Mouse (Mus musculus): ENCODE measurements around the gene Pde7b.
"Not testable (repeated sequence)": the region's sequence is repeated elsewhere in the genome, so short reads cannot be mapped to it uniquely, and the experiment has no call there.

Pde7b gene

GRCm38 (mm10) chr10:20533811-20534210 is 191.1 kb downstream of the Pde7b start:
- no peak for DNase-seq

- DNase-seq: no peak
These were observed 193.0 kb downstream of the Pde7b start for GRCm38 (mm10) chr10:20531921-20532320.

DNA sequence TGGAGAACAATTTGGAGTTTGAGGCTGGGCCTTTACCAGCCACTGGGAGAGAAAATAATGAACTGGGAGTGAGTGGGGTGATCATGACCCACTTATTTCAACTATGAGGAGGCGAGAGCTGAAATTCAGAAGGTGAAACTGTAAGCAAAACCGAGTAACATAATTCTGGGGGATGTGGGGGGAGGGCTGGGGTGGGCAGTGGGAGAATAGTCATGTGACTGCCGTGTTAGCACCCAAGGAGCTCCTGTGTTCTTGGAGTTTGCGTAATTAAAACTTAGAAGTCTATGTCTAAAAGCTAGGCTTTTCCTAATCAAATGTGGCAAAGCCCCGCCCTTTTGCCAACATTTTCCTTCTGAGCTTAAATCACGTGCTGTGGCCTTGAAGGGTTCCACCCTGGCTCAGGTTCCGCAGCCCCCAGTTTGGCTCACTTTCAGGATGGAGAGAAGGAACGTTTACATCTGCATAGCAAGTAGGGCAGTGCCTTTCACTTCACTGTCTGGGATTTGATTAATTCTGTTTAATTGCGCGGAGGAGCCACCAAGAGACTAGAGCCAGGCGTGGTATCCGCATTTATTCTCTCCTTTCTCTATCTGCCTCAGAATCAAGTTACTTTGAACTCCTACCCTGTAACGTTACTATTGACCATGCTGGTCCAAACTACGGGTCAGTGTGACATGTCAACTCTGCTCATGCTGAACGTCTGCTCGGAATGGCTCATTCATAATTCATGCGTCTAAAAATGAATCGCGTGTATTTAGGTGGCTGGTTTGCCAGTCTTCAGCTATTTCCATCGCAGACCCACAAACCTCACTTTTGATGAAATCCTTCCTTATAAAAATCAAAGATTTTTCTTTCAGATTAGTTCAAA is 196.1 kb downstream of the Pde7b start:
- no peak for DNase-seq

DNA sequence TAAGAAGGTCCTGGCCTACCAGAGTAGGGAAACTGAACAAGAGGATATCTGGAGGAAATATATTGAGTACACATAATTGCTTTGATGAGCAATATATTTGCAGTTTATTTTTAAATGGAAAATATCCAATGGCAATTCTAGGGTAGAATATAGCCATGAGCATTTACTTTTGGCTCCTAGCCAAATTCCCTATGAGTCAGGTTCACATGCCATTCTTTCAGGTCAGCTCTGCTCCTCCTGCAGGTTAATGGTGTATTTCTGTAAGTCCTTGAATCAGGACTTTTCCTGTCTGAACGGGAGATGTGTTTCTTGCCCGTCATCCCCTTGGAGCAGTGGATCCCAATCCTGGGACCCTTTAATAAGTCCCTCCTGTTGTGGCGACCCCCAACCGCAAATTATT is 197.1 kb downstream of the Pde7b start:
- DNase-seq: no peak

- no peak for DNase-seq
These were observed 206.4 kb downstream of the Pde7b start for GRCm38 (mm10) chr10:20518529-20518889.

GRCm38 (mm10) chr10:20517756-20518528 is 206.9 kb downstream of the Pde7b start:
- DNase-seq: not testable (repeated sequence)

DNA sequence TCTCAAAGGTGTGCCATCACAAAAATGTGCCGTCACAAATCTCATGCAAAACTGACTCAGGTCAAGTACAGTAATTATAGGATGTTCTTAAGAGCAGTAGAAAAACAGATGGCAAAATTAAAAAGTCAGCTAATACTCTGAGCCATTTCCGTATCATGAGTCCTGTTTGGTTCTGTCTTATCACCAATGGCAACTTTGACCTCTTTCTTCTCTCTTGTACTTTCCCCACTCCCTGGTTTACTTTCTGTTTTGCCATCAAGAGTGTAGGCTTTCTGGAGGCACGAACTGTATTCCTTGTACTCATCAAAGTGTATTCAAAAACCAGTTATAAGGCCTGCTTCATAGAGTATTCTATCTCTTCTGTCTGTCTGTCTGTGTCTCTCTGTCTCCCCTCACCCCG is 211.0 kb downstream of the Pde7b start:
- DNase-seq: no peak

GRCm38 (mm10) chr10:20513461-20513860 is 211.4 kb downstream of the Pde7b start:
- no peak for DNase-seq

- DNase-seq: no peak
These were observed 215.1 kb downstream of the Pde7b start for GRCm38 (mm10) chr10:20509819-20510218.

GRCm38 (mm10) chr10:20508497-20508896 is 216.4 kb downstream of the Pde7b start:
- DNase-seq: no peak

DNA sequence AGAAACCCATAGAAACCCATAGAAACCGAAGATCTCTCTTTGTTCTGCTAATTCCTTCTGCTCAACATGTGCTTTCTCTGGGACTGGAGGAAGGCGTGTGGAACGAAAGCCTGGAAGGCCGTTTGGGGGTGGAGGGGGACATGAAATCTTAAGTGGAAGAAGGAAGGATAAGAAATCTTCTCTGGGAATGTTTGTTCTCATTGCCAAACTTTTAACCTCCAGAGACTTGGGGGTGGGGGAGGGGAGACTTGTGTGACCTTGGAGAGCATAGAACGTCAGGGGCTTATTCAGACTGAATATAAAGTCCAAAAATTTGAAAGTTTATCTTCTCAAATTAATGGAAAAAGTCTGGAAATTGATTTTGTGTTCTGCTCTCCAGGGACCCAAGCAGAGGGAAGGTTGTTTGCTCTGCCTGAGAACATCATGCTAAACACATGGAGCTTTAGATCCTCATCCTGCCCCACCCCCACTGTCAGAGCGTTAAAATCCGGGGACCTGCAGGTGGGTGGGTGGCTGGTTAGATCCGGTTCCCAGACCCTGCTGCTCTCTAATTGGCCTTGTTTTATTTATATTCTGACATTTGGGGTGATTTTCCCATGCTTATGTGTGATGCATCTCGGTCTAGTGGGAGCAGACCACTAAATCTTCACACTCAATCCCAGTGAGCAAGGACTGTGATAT is 217.0 kb downstream of the Pde7b start:
- DNase-seq: no peak

GRCm38 (mm10) chr10:20507069-20507468 is 217.8 kb downstream of the Pde7b start:
- DNase-seq: no peak

DNA sequence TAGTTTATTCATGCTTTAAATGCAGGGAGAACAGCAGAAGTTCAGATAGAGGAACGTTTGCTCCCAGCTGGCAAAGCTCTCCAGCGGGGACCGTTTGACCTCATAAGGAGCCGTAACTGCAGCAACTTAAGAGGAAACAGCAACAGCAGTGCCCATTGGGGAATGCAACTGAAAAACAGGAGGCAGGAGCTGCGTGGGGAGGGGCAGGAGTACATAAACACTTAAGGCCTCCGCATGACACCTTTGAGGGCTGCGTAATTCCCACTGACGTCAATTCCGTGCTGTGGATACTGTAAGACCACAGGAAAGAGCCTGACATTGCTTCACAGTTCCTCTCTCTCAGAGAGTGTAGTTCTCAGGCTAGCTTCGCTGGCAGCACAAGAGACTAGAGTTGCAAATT is 219.4 kb downstream of the Pde7b start:
- no peak for DNase-seq

DNA sequence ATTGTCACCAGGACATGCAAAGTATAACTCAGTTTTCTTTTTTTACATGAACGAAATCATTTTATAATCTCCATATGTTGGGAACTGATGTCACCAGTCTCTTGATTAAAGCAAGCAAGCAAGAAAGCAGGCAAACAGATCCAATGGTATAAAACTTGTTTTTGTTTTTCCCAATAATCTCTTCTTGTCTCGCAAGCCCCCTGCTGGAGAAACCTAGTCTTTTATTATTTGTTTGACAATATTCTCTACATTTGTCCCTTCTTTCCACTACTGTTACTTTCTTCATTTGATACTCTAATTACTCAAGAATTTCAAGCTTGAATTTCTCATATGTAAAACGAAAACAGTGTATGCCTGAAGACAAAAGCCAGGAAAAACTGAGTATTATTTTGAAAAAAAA is 220.1 kb downstream of the Pde7b start:
- no peak for DNase-seq

DNA sequence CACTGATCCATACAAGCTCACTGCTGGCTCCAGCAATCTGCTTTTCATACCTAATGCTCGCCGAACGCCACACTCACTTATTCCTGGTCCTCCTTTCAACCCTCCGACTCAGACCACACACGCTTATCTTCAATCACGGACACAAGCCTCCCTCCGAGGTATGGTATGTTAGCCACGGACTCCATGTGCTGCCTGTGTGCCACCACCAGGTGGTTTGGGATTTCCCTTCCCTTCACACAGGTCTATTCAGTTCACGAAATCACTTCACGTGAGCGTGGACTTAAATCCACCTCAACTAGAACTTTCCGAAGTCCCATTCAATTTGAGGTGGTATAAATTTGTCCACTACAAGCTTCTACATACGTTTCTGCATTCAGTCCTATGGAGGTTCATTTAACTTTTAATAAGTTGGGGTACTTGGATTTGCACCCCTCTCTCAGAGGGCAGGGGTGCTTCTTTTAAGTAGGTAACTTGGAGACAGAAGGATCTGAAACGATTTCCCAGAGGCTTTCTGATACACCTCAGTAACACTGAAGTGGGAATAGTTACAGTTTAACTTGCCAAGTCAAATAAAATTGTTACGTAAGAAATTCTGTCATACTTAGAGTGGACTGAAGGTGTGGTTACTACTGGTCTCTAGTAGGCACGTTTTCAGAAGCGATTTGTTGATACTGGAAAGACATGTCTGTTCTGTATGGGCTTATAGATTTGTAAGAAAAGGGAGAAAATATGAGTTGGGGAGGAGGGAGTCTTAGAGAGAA is 221.4 kb downstream of the Pde7b start:
- DNase-seq: no peak

DNA sequence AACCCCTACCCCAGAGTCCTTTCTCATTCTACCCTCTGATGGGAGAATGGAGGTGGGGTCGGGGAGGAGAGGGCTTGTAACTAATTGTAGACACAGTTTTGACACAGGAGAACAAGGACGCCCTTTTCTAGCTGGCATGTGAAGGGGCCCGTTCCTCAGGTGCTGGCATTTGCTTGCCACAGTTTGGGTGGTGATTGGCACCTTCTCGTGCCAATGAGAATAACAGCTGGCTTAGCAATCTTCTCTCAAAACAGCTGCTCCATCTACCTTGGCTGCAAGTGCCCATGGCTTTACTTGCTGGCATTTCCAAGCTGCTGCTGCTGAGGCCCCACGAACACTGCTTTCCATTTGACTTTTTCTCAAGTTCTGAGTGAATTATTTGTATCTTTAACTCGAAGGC is 223.7 kb downstream of the Pde7b start:
- DNase-seq: no peak

GRCm38 (mm10) chr10:20495051-20495450 is 229.8 kb downstream of the Pde7b start:
- no peak for DNase-seq

- DNase-seq: no peak
These were observed 230.9 kb downstream of the Pde7b start for GRCm38 (mm10) chr10:20493826-20494455.

DNA sequence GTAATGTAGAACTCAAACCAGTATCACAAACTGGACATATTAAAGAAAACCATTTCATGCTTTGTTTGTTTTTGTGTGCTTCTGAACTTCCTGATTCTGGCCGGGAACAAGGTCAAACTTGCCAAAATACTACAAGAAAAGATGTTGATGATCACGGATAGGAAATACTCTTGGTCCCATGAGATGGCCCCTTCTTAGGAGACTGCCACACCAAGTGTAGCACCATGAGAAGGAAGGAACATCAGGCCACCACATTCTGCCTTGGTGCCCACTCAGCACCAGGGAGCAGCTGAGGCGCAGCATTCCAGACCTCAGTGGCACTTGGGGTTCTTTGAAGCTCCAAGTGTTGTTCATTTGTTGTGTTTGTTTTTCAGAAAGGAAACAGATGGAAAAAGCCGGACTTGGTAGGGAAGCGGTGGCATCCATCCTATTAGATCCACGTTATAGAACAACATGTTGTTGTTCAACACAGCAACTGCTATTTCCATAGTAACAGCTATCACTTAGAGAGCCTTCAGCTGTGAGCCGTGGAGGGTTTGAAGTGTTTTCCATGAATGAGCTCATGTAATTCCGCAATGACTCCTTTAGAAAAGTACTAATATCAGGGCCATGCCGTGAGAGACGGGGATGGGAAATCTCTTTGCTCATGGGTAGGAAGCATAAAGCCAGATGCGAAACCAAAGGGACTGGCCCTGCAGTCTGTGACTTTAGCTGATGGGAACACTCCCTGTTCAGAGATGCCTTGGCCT is 232.5 kb downstream of the Pde7b start:
- DNase-seq: no peak

DNA sequence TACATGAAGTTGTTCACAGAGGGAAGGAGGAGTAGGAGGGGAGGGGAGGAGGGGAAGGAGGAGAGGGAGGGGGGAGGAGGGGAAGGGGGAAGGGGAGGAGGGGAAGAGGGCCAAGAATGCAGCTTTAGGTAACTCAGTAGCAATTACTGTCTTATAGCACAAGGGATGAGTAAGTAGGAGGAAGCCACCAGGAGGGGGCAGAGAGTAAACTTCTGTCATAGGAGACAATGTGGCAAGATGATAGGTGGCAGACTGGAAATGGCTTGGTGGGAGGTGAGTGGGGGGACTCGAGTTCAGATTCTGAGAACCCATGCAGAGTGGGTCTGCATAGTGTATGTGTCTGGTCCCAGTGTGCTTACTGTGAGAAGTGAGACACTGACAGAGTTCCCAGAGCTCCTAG is 234.1 kb downstream of the Pde7b start:
- no peak for DNase-seq

GRCm38 (mm10) chr10:20490281-20490680 is 234.6 kb downstream of the Pde7b start:
- no peak for DNase-seq

Measured in cerebellum, adult 9-10 months (tissue).